18 mouse cellular contexts compared by ENCODE assay signal in genomic region chr11:119621266-119621665, GRCm38 (mm10). TPM values are rescaled to one million over a fixed set of nuclear protein-coding genes. Genes with fewer than 3 reads are reported as not detected.
DNase-seq lines count a peak whose midpoint lies in the region; ATAC-seq and TF ChIP-seq lines count a peak whose summit lies in the region.
"Had no signal": no experiment of that assay in that cellular context is flagged by ENCODE, and none has a peak within 500 bp of the region (broad histone marks: within the 10 kb centered on the region; RNA-seq: fewer than 3 reads in every experiment).

No protein-coding gene starts in this region.

- peak; percentile 59 for DNase-seq in embryo, embryonic 10.5 days (ENCODE audit: low spot score)
- peak; percentile 47 for DNase-seq in embryonic facial prominence, embryonic 10.5 days (ENCODE audit: low spot score)
- peak; percentile 67 for DNase-seq in limb, embryonic 10.5 days (ENCODE audit: low spot score)
- DNase-seq in right cerebral cortex, postnatal 10 days (ENCODE audit: low spot score in 2 of 2) = no peak
- no peak for DNase-seq in urinary bladder, adult 2 months (ENCODE audit: low spot score)
- DNase-seq: adrenal gland, postnatal 10 days; cerebellum, adult 11 months; cerebellum, adult 8-10 months; cerebellum, postnatal 14 days; heart, adult 2 months had no signal

- H3K4me1 ChIP-seq in embryonic facial prominence, embryonic 10.5 days = peaks cover 42% of the 10 kb centered on the region
- peaks cover 34% of the 10 kb centered on the region for H3K4me1 ChIP-seq in limb, embryonic 10.5 days
- H3K4me1 ChIP-seq: intestine, embryonic 15.5 days had no signal

- TF ChIP-seq POLR2A in myocyte (IDR thresholded peaks at IDR 0.05; ENCODE audit: insufficient read length, low read depth) = no peak

- no peak overlapping the region for H3K4me3 ChIP-seq in embryonic facial prominence, embryonic 10.5 days
- H3K4me3 ChIP-seq in limb, embryonic 10.5 days = 0 out of 2 replicates have a peak overlapping the region, but pooled peaks have one; percentile 10
- no peak overlapping the region for H3K4me3 ChIP-seq in myocyte
- H3K4me3 ChIP-seq: embryonic facial prominence, embryonic 13.5 days; forebrain, embryonic 13.5 days; heart, adult 2 months; hindbrain, embryonic 10.5 days; intestine, embryonic 15.5 days had no signal

- no peak for ATAC-seq in megakaryocyte progenitor cell, adult 5-6 weeks (replicated peaks; ENCODE audit: poor library complexity)
- ATAC-seq: forebrain, embryonic 13.5 days; intestine, embryonic 15.5 days had no signal

- 51% methylated on average over 3 of the region's 3 CpGs for WGBS in embryonic facial prominence, embryonic 10.5 days
- WGBS in limb, embryonic 10.5 days = 26% methylated on average over 3 of the region's 3 CpGs

- 0 out of 2 replicates have a peak, but pooled peaks cover 2% of the 10 kb centered on the region for H3K36me3 ChIP-seq in embryonic facial prominence, embryonic 10.5 days (replicated peaks)
- no peaks in the 10 kb centered on the region for H3K36me3 ChIP-seq in limb, embryonic 10.5 days
- no peaks in the 10 kb centered on the region for H3K36me3 ChIP-seq in myocyte (ENCODE audit: control insufficient read depth, insufficient read depth)
- H3K36me3 ChIP-seq: embryonic facial prominence, embryonic 13.5 days; hindbrain, embryonic 10.5 days; intestine, embryonic 15.5 days had no signal

- H3ac ChIP-seq in myocyte (ENCODE audit: control insufficient read depth, insufficient read length) = no peak overlapping the region

- peak overlapping the region; percentile 37 for H3K4me2 ChIP-seq in myocyte (ENCODE audit: low read depth)
- H3K4me2 ChIP-seq: embryonic facial prominence, embryonic 13.5 days; forebrain, embryonic 13.5 days; heart, embryonic 11.5 days; hindbrain, embryonic 14.5 days; intestine, embryonic 15.5 days had no signal

- H3K9me3 ChIP-seq in embryonic facial prominence, embryonic 10.5 days = no peaks in the 10 kb centered on the region
- H3K9me3 ChIP-seq in limb, embryonic 10.5 days (replicated peaks) = no peaks in the 10 kb centered on the region
- H3K9me3 ChIP-seq: embryonic facial prominence, embryonic 13.5 days; forebrain, embryonic 13.5 days; hindbrain, embryonic 10.5 days; intestine, embryonic 15.5 days had no signal

- no peaks in the 10 kb centered on the region for H3K27me3 ChIP-seq in embryonic facial prominence, embryonic 10.5 days (replicated peaks; ENCODE audit: low read depth, poor library complexity, severe bottlenecking)
- H3K27me3 ChIP-seq in limb, embryonic 10.5 days (ENCODE audit: low read depth, poor library complexity, severe bottlenecking) = no peaks in the 10 kb centered on the region
- no peaks in the 10 kb centered on the region for H3K27me3 ChIP-seq in myocyte (ENCODE audit: control insufficient read depth, insufficient read depth, insufficient read length)
- H3K27me3 ChIP-seq: embryonic facial prominence, embryonic 13.5 days; forebrain, embryonic 13.5 days; intestine, embryonic 15.5 days had no signal

- no peak overlapping the region for H3K27ac ChIP-seq in embryonic facial prominence, embryonic 10.5 days (replicated peaks)
- no peak overlapping the region for H3K27ac ChIP-seq in limb, embryonic 10.5 days
- H3K27ac ChIP-seq: embryonic facial prominence, embryonic 13.5 days; forebrain, embryonic 13.5 days; heart, adult 2 months; hindbrain, embryonic 10.5 days; hindbrain, embryonic 14.5 days; intestine, embryonic 15.5 days had no signal

- H3K79me2 ChIP-seq in myocyte (ENCODE audit: control insufficient read depth, insufficient read depth) = peaks cover 89% of the 10 kb centered on the region

TF ChIP-seq in myocyte, 11 proteins besides CTCF, POLR2A, EP300 and RAD21:
- TF ChIP-seq TCF3 (IDR thresholded peaks at IDR 0.05; ENCODE audit: insufficient read length, low read depth) (peak; percentile 50), TCF12 (IDR thresholded peaks at IDR 0.05; ENCODE audit: insufficient read depth, poor library complexity, severe bottlenecking) (peak; percentile 83), MAX (IDR thresholded peaks at IDR 0.05; ENCODE audit: low read depth) (no peak), MYOD1 (IDR thresholded peaks at IDR 0.05; ENCODE audit: control insufficient read depth in 1 of 3, insufficient read length in 2 of 3, low read depth in 2 of 3) (peak; percentile 63 to 91 (median 71)), USF1 (IDR thresholded peaks at IDR 0.05; ENCODE audit: low read depth) (no peak), SRF (IDR thresholded peaks at IDR 0.05; ENCODE audit: control insufficient read depth, insufficient read length, low read depth) (no peak), E2F4 (IDR thresholded peaks at IDR 0.05; ENCODE audit: insufficient read depth) (no peak), MYOG (IDR thresholded peaks at IDR 0.05; ENCODE audit: control insufficient read depth in 1 of 3, insufficient read depth in 1 of 3, insufficient read length in 2 of 3, low read depth in 2 of 3) (peak in 2 of 3 experiments; percentile 19 to 92)

RNA-seq across cellular contexts. Expression of gene Rptor, which starts 18.6 kb away (rescaled TPM):
- polyA plus RNA-seq in embryonic facial prominence, embryonic 10.5 days (2016; fragmentation: Nextera tagmentation; extraction: Ambion mirVana) = 14.4 and 15.7 TPM in 2 replicates
- polyA plus RNA-seq in limb, embryonic 10.5 days (2016; fragmentation: Nextera tagmentation; extraction: Ambion mirVana) = 17.4 and 17.9 TPM in 2 replicates
- polyA plus RNA-seq in myocyte (2012; fragmentation: generic; extraction: Trizol) = 59.5 TPM
- polyA plus RNA-seq in urinary bladder, adult 2 months (2012; rRNA removed) = 14.1 and 18.6 TPM in 2 replicates
- 14.0 and 16.1 TPM in 2 replicates for total RNA-seq in megakaryocyte progenitor cell, adult 5-6 weeks (2015)
- 13.2 and 17.8 TPM in 2 replicates for total RNA-seq in megakaryocyte progenitor cell, adult 5-6 weeks (2017)

Comparison
In these comparisons a context has a peak if more than half of its experiments do, and no peak if none do; other contexts are left out.
1. DNase-seq: peak in embryo, embryonic 10.5 days (single experiment), embryonic facial prominence, embryonic 10.5 days (single experiment) and limb, embryonic 10.5 days (single experiment); none in right cerebral cortex, postnatal 10 days (0 of 2) and urinary bladder, adult 2 months (single experiment).